In the genomic region with DNA sequence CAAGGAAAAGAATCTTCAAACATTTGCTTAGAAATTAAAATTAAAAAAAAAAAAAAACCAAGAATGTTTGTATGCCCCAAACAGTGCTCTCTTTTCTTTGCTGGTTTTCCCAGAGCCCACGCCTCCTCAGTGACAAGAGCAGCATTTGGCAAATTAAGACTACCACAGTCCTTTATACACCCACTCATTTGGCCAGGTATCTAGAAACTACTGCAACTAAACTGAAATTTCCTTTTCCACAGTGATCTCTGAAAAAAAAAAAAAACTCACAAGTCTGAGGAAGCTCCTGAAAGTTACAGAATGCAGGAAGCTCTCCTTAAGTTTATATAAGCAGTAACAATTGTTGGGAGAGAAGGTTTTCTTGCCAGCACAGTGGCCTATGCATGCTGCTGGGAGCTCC, we compare ENCODE assay signal across 35 mouse cellular contexts.
"Had no signal": no experiment of that assay in that cellular context is flagged by ENCODE, and none has a peak within 500 bp of the region (broad histone marks: within the 10 kb centered on the region; RNA-seq: fewer than 3 reads in every experiment).

No protein-coding gene starts in this region.

- H3K4me2 ChIP-seq: heart, embryonic 12.5 days; heart, embryonic 13.5 days; heart, embryonic 15.5 days; hindbrain, embryonic 12.5 days; hindbrain, embryonic 13.5 days; hindbrain, embryonic 14.5 days; hindbrain, embryonic 15.5 days; intestine, embryonic 15.5 days; kidney, embryonic 15.5 days had no signal

- H3K9ac ChIP-seq: heart, embryonic 12.5 days; heart, embryonic 13.5 days; heart, embryonic 15.5 days; hindbrain, embryonic 12.5 days; hindbrain, embryonic 13.5 days; hindbrain, embryonic 14.5 days; hindbrain, embryonic 15.5 days; intestine, embryonic 15.5 days; kidney, embryonic 15.5 days had no signal

- ATAC-seq: hindbrain, embryonic 16.5 days; hindbrain, postnatal 0 days; inflammation-experienced regulatory T-cells, adult 6 months; intestine, embryonic 15.5 days; intestine, embryonic 16.5 days; intestine, postnatal 0 days had no signal

- H3K4me3 ChIP-seq: heart, embryonic 10.5 days; heart, embryonic 12.5 days; heart, embryonic 13.5 days; heart, embryonic 15.5 days; hindbrain, embryonic 10.5 days; hindbrain, embryonic 12.5 days; hindbrain, embryonic 13.5 days; hindbrain, embryonic 15.5 days; intestine, embryonic 15.5 days; kidney, embryonic 15.5 days; layer of hippocampus, adult 2 months; left cerebral cortex, adult 2 months had no signal

- DNase-seq: heart, postnatal 10 days; heart, postnatal 14 days; heart, postnatal 36 days; heart, postnatal 4 days; kidney, adult 11 months; kidney, adult 18-20 months; kidney, adult 2 months; kidney, adult 8-10 months; kidney, adult 9 months; kidney, postnatal 10 days; kidney, postnatal 14 days; kidney, postnatal 25 days; kidney, postnatal 36 days; kidney, postnatal 4 days; layer of hippocampus, adult 9-11 months; layer of hippocampus, postnatal 36 days had no signal

- H3K4me1 ChIP-seq: heart, embryonic 10.5 days; heart, embryonic 12.5 days; heart, embryonic 13.5 days; heart, embryonic 15.5 days; hindbrain, embryonic 10.5 days; hindbrain, embryonic 12.5 days; hindbrain, embryonic 13.5 days; hindbrain, embryonic 15.5 days; intestine, embryonic 15.5 days; kidney, embryonic 15.5 days had no signal

- H3K9me3 ChIP-seq: heart, embryonic 10.5 days; heart, embryonic 12.5 days; heart, embryonic 13.5 days; heart, embryonic 15.5 days; hindbrain, embryonic 10.5 days; hindbrain, embryonic 12.5 days; hindbrain, embryonic 13.5 days; hindbrain, embryonic 15.5 days; intestine, embryonic 15.5 days; kidney, embryonic 15.5 days had no signal

- H3K27me3 ChIP-seq: heart, embryonic 12.5 days; heart, embryonic 13.5 days; heart, embryonic 15.5 days; hindbrain, embryonic 12.5 days; hindbrain, embryonic 13.5 days; hindbrain, embryonic 15.5 days; intestine, embryonic 15.5 days; kidney, embryonic 15.5 days had no signal

- H3K27ac ChIP-seq: heart, embryonic 10.5 days; heart, embryonic 13.5 days; heart, embryonic 15.5 days; hindbrain, embryonic 10.5 days; hindbrain, embryonic 12.5 days; hindbrain, embryonic 13.5 days; hindbrain, embryonic 14.5 days; hindbrain, embryonic 15.5 days; hindbrain, postnatal 0 days; intestine, embryonic 15.5 days; kidney, embryonic 15.5 days; kidney, postnatal 0 days; layer of hippocampus, adult 2 months; left cerebral cortex, adult 2 months had no signal

- H3K36me3 ChIP-seq: heart, embryonic 10.5 days; heart, embryonic 12.5 days; heart, embryonic 13.5 days; heart, embryonic 15.5 days; hindbrain, embryonic 10.5 days; hindbrain, embryonic 12.5 days; hindbrain, embryonic 13.5 days; hindbrain, embryonic 15.5 days; intestine, embryonic 15.5 days; kidney, embryonic 15.5 days had no signal
